Mouse (Mus musculus) lung, adult 2 months (tissue): ENCODE results near the gene Slc35b2.

ENCODE experiments used
- CTCF ChIP-seq: fragments of 200-500 bp; IDR thresholded peaks from 2 replicates; pipeline ENCODE4 v1.5.1; 2011; ENCODE audit warnings: mild to moderate bottlenecking, low read length, control low read depth; ENCODE audit not compliant: insufficient read depth
- POLR2A ChIP-seq: fragments of 200-500 bp; IDR thresholded peaks from 2 replicates; pipeline ENCODE4 v1.6.1; 2011; ENCODE audit warnings: low read depth, mild to moderate bottlenecking, control low read depth, low read length, borderline replicate concordance; ENCODE audit errors: extremely low read depth

- TF ChIP-seq CTCF = no peak
- no peak for TF ChIP-seq POLR2A
Measured at GRCm38 (mm10) chr17:45563216-45563615, 458 bp upstream of the Slc35b2 start.
